Mouse (Mus musculus) gastrocnemius, adult 8-10 months (tissue): Measurements from ENCODE around the gene Col13a1. TPM values are rescaled to one million over a fixed set of nuclear protein-coding genes. Genes with fewer than 3 reads are reported as not detected.
A peak's percentile ranks its signal among the peaks of the same experiment; 100 is the strongest.

Experiments used
- DNase-seq, 2 experiments: peaks; one replicate each; pipeline ENCODE4 v3.0.0; 2022; ENCODE audit warnings: low spot score in 2 of 2
- total RNA-seq, 4 experiments: library from RNA; stranded (reverse); gene quantifications; 2 replicates each; pipeline ENCODE4 v1.2.4; 2022

The Col13a1 gene
- total RNA-seq, 4 experiments from 2014 or later, result 0.59 to 1.1 (median 0.75) TPM

DNA sequence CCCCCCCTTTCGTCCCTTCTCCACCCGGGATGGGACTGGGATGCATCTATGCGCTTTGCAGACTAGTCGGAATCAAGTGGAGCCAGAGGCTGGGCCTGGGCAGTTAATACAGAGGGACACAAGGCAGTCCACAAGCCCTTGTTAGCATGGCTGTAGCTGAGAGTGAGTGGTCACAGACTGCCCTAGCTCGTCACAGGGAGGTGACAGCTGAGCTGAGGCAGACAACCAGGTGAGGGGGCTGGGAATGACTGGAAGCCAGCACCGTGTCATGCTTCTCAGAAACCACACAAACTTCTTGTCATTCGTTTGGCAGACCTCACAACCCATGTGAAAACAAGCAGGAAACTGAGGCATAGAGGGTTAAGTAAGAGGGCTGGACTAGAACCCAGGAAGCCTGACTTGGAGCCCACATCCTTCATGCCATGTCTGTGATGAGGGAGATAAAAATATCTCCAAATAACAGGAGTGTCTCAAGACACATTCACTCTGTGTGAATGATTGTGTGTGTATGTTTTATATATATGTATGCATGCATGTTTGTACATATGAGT, 10.8 kb downstream of the Col13a1 start:
- no peak for DNase-seq

GRCm38 (mm10) chr10:61967207-61967606, 11.7 kb downstream of the Col13a1 start:
- DNase-seq, result no peak

GRCm38 (mm10) chr10:61965386-61965841, 13.5 kb downstream of the Col13a1 start:
- DNase-seq, result peak; percentile 56 to 58

GRCm38 (mm10) chr10:61956718-61957117, 22.2 kb downstream of the Col13a1 start:
- no peak for DNase-seq

GRCm38 (mm10) chr10:61953916-61954315, 25.0 kb downstream of the Col13a1 start:
- no peak for DNase-seq

- no peak for DNase-seq
Measured at GRCm38 (mm10) chr10:61949542-61949941, 29.4 kb downstream of the Col13a1 start.

DNA sequence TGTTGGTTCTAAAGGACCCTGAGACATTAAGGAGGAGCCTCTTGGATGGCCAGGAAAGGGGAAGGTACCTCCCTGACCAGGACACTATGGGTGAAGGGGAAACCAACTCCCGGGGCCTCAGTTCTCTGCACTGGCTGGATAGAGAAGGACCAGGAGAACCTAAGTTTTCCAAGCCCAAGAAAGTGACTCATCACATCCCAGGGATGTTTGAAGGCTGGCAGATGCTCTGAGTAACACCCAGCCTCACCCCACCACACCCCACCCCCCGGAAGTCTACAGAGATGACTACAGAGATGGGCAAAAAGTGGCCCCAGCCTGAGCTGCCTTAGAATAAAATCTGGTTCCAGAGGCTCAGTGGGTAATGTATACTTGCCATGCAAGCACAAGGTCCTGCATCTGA, 34.5 kb downstream of the Col13a1 start:
- DNase-seq, result no peak

DNA sequence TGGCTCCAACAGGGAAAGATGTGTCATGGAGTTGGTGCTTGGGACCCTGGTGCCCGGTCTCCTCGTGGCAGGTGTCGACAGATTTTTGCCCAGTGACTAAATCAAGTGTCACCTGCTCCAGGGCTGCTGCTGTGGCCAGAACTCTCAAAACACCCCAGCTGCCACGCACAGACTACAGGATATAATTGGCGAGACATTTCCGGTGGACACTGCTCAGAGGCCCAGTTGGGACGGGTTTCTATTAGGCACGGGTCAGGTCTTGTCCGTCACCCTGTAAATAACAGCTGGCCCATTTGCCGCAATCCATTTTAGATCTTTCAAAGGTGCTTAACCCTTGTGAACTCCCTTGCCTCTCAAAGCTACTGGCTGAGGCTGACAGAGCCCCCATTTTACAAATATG, 35.4 kb downstream of the Col13a1 start:
- DNase-seq, result no peak

DNA sequence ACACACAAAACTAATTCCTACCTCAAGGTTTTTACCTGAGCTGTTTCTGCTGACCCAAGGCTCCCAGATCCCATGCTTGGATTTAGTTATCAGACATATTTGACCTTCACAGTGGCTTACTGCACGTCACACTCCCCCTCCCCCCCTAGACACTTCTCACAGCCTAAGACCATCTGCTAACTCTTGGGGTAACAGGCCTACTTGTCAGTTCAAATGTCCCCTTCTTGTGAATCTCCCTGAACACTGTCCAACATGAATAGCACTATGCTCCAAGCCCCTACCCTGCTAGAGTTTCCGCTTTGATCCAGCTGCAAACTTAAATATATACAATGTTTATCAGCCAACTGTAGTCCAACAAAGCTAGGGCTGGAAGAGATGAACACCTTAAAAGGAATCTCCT, 36.2 kb downstream of the Col13a1 start:
- DNase-seq, result no peak

DNA sequence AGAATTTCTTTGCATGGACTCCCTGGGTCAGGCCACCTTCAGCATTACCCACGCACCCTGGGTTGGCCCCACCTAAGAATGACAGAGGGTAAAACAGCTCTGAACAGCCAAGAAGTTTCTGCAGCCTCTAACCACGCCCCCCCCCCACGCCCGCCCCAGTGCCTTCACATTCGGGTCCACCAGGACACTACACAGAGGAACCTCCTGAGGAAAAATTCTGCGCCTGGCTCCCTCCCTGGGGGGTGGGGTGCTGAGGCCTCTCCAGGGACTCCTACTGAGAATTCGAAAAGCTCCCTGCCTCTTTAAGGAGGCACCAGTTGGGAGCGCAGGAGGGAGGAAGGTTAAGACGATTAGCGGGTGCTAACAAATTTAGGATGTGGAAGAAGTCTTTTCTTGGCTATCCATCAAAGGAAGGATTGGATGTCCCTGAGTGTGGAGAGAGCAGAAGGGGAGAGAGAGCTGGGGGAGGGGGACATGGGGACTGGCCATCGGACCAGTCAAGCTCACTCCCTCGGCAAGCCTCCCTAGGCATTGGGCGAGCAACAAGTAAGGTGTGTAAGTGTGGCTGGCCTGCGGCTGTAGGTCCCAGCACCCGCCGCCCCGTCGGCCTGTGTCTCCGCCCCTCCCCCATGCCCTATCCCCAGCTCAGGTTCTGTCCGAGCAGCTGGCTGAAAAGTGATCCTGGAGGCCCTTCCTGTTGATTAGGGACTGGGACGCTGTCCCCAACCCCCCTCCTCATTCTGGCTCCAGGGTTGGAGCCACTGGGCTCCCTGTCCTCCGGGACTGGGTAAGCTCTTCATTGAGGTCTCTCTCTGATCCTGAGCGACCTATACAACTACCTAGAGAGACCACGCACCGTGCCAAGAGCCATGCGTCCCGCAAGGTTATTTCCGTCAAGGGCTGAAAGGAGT, 42.4 kb downstream of the Col13a1 start:
- peak; percentile 33 to 57 for DNase-seq

GRCm38 (mm10) chr10:61931678-61932077, 47.2 kb downstream of the Col13a1 start:
- DNase-seq, result no peak

DNA sequence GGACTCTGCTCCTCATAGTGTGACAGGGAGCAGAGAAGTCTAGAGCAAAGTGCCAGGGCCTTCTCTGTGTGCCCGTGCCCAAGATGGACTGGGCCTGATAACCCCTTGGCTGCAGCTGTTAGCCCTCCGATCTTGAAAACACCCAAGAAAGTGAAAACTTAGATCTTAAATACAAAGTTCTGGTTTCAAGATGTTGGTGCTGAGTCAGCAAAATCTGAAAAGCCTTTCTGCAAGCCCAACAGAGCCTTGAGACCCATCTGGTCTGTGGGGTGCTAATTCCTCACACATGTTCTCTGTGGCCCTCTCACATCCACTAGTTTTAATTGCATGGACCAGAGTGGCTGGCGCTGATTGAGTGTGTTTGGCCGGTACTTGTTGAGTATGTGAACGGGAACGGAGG, 49.0 kb downstream of the Col13a1 start:
- no peak for DNase-seq

DNA sequence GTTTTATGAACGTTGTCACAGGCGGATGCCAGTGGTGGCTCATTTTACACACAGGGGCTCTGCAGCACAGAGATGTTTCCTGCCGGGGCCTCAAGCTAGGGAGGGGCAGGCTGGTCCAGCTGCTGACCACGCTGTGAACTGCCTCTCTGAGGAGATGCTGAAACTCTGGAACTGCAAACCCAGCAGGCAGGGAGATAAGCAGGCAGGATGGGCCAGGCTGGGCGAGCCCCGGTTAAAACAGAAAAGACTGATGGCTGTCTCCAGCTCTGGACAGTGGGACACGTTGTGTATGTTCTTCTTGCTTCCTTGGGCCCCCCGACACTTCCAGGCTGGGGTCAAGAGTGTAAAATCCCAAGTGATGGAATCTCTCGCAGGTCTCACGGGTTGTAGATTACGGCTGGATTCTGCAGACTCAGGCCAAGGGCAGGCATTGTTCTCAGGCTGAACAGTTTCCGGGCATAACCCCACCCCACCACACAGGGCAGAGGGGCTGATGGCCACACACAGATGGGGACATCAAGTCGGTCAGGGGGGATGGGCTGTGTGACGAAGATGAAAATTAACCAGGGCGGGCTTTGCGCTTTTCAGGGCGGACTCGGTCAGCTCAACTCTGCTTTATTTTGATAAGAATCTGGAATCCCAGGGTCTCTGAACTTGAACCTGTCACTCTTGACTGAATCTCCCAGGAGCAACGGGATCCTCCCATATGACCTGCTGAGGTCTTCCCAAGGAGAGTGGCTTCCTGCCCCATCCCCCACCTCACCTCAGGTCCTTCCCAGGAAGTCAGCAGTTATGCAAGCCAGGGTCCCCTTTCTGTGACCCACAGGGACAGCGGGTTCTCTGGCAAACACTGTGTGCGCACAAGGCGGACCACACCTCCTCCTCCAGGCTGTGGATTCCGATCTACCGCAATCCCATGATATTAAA, 49.9 kb downstream of the Col13a1 start:
- no peak for DNase-seq

- DNase-seq, result no peak
Measured at GRCm38 (mm10) chr10:61925691-61926090, 53.2 kb downstream of the Col13a1 start.

GRCm38 (mm10) chr10:61920655-61921365, 58.1 kb downstream of the Col13a1 start:
- no peak for DNase-seq

DNA sequence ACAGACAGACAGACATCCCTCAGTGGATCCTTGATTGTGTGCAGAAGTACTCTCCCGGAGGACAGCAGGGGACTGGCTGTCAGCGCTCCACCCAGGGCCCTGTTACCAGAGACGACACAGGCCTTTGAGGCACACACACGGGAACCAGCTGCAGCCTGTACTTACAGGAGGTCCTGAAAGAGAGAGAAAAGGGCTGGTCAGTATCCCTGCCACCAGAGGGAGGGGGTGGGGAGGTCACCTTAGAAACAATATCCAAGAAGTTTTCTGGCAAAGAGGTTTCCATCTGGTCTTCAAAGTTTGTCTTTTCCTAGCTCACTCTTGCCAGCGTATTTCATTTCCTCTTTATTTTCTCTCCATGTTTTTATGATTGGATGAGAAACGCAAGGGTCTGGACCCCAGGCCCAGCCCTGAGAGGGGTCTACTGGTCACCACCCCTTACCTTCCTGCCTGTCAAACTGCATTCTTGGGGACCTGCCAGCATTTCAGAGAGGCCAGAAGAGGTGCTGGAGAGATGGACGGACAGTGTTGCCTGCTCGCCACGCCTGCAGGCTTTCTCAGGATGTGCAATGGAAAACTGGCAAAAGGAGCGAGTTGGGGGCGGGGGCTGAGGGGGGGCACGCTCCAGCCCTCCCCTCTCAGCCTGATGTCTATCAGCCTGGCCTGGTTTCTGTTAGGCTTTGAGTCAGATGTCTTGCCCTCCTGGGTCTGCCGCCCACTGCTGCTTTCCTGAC, 58.8 kb downstream of the Col13a1 start:
- DNase-seq, result no peak

DNA sequence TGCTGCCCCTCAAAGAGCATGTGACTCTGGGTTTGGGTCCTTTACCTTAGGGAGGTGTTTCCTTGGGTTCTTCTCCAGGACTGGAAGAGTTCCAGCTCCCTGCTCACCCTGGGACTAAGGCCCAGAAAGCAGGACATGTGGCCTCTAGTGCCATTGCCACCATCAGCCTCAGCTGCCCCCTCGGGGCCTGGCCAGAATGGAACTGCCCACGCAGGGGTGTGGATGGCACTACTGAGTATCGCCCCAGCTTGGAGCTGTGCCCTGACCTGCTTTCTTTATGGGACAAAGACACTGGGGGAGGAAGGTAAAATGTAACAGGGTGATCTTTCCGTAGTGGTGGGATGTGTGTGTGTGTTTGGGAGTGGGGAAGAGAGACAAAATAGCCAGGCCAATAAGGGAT, 59.4 kb downstream of the Col13a1 start:
- no peak for DNase-seq

DNA sequence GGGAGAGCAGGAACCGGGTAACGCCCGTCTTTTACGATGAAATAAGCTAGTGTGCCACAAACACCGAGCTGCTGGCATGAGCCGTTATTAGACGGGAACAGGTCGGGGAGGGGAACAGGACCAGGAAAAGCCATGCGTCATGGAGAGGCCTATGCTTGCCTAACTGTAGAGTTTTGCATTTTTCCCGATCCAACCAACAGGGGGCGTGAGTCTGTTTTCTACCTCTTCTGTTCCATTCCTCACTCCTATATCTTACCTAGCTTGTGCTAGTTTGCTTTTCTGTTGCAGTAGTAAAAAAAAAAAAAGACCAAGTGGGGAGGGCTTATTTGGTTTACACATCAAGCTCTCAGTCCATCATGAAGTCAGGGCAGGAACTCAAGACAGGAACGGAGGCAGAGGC, 61.8 kb downstream of the Col13a1 start:
- DNase-seq, result no peak

- DNase-seq, result no peak
Measured at GRCm38 (mm10) chr10:61911770-61912169, 67.1 kb downstream of the Col13a1 start.

- DNase-seq, result no peak
Measured at GRCm38 (mm10) chr10:61909004-61909403, 69.9 kb downstream of the Col13a1 start.
